Mouse (Mus musculus): Measurements from ENCODE around the gene Olfr763. TPM values are rescaled to one million over a fixed set of nuclear protein-coding genes. Genes with fewer than 3 reads are reported as not detected.
"Not testable (repeated sequence)": the region's sequence is repeated elsewhere in the genome, so short reads cannot be mapped to it uniquely, and the experiment has no call there.

Olfr763 gene
- polyA plus RNA-seq, 1 experiment = not detected

DNA sequence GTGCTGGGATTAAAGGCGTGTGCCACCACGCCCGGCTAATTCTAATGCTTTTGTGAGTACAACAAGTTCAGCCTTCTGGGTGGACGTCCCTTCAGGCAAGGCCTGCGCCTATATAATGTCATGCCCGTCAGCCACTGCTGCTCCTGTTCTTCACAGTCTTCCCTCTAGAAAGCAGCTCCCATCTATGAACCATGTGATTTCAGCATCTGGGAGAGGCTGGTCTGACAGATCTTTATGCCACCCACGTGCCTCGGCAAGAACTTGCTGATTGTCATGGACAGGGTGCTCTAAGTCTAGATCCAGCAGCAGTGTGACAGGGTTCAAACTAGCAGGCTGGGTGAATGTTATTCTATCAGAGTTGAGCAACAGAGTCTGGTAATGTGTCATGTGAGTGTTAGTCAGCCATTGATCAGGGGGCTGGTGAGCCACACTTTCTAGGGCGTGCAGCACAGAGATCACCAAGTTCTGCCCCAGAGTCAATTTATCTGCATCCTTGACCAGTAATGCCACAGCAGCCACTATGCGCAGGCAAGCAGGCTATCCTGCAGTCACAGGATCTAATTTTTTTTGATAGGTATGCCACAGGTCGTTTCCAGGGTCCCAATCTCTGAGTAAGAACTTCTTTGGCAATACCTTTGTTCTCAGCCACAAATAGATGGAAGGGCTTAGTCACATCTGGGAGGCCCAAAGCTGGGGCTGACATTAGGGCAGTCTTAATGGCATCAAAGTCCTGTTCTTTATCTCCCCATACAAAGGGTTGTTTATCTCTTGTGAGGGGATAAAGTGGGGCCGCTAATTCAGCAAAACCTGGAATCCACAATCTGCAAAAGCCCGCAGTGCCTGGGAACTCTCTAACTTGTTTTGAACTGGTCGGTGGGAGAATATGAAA, 6.3 kb upstream of the Olfr763 start:
- no peak overlapping the region for H3K27ac ChIP-seq (replicated peaks; ENCODE audit: low read depth, low read length)
- H3K4me1 ChIP-seq (ENCODE audit: control insufficient read depth, insufficient read depth, insufficient read length, low read length) = no peaks in the 10 kb centered on the region
- no peak overlapping the region for H3K4me3 ChIP-seq (ENCODE audit: insufficient read depth, low read depth, low read length)

GRCm38 (mm10) chr10:129011511-129011910, 920 bp downstream of the Olfr763 start:
- H3K4me3 ChIP-seq (ENCODE audit: insufficient read depth, low read depth, low read length); H3K27ac ChIP-seq (replicated peaks; ENCODE audit: low read depth, low read length); H3K4me1 ChIP-seq (ENCODE audit: control insufficient read depth, insufficient read depth, insufficient read length, low read length): not testable (repeated sequence)

DNA sequence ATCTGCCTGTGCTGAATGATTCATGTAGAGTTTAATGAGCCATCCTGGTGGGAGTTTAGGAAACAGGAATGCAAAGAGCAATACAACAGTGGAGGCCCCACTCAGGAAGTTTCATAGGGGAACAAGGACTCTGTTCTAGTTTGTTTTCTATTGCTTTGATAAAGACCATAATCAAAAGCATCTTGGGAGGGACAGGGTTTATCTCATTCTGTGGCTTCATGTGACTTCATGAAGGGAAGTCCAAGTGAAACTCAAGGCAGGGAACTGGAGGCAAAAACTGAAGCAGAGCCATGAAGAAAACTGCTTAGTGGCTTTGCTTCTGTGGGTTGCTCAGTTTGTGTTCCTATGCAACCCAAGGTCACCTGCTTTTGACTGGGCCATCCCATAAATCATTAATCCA, 3.9 kb downstream of the Olfr763 start:
- Histone ChIP-seq H3K4me3 (ENCODE audit: insufficient read depth, low read depth, low read length) (no peak overlapping the region), H3K27ac (replicated peaks; ENCODE audit: low read depth, low read length) (no peak overlapping the region), H3K4me1 (ENCODE audit: control insufficient read depth, insufficient read depth, insufficient read length, low read length) (no peaks in the 10 kb centered on the region)

- Histone ChIP-seq H3K4me3 (ENCODE audit: insufficient read depth, low read depth, low read length) (no peak overlapping the region), H3K4me1 (ENCODE audit: control insufficient read depth, insufficient read depth, insufficient read length, low read length) (no peaks in the 10 kb centered on the region), H3K27ac (replicated peaks; ENCODE audit: low read depth, low read length) (no peak overlapping the region)
These were observed 12.7 kb downstream of the Olfr763 start for GRCm38 (mm10) chr10:129023319-129023718.

DNA sequence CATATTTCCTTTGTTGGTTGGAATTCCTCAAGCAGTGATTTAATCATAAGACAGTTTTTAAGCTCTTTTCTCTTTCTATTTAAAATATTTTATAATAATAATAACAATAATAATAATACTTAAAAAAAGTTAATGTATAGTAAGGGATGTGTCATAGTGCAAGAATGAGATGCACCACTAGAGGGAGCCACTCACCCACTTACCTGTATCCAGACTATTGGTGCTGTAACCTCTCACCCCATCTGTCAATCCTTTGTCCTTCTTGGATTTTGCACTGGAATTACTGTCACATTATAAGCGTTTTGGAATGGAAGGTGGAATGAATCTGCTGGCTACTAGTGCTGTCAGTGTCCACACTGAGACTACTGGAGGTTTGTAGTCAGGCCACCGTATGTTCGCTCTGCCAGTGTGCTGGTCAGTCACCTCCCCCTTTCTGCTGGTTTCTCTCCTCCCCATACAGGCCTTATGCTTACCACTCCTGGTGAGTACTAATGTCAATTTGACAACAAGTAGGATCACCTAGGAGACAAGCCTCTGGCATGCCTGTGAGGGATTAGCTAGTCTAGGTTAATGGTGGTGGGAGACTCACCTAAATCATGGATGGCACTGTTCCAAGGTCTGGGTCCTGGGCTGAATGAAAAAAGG, 15.5 kb downstream of the Olfr763 start:
- Histone ChIP-seq H3K4me1 (ENCODE audit: control insufficient read depth, insufficient read depth, insufficient read length, low read length) (no peaks in the 10 kb centered on the region), H3K27ac (replicated peaks; ENCODE audit: low read depth, low read length) (no peak overlapping the region), H3K4me3 (ENCODE audit: insufficient read depth, low read depth, low read length) (no peak overlapping the region)

- no peak overlapping the region for H3K27ac ChIP-seq (replicated peaks; ENCODE audit: low read depth, low read length)
These were observed 17.8 kb downstream of the Olfr763 start for GRCm38 (mm10) chr10:129028343-129028742.

GRCm38 (mm10) chr10:129039796-129040195, 29.2 kb downstream of the Olfr763 start, which contains the start of gene Olfr764-ps1:
TSS of gene Olfr764-ps1 (minus strand) at chr10:129039896.
- no peaks in the 10 kb centered on the region for H3K4me1 ChIP-seq (ENCODE audit: control insufficient read depth, insufficient read depth, insufficient read length, low read length)
- H3K27ac ChIP-seq (replicated peaks; ENCODE audit: low read depth, low read length) = no peak within 1 kb of the TSS
- no peak within 1 kb of the TSS for H3K4me3 ChIP-seq (ENCODE audit: insufficient read depth, low read depth, low read length)

More at GRCm38 (mm10) chr10:129028343-129028742, 17.8 kb downstream of the Olfr763 start:
- Histone ChIP-seq H3K4me1 (ENCODE audit: control insufficient read depth, insufficient read depth, insufficient read length, low read length) (no peaks in the 10 kb centered on the region), H3K4me3 (ENCODE audit: insufficient read depth, low read depth, low read length) (no peak overlapping the region)

DNA sequence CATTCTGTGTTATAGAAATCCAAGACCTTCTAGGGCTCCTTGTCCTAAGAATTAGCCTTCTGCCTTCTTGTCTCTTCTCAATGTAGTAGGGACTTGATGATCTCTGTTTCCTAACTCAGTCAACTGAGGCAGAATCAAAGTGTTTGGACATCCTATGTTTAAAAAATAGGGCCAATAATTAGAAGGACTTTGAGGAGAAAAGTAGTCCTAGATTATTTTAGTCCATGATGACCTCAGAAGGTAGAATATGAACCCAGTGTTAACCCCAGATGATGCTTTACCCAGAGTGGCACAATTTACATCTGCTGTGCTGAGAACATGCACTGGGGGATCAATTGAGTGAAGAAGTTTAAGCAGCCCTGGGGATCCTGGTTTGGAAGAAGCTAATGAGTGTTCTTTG, 39.3 kb downstream of the Olfr763 start, which contains the start of gene Olfr765:
Gene Olfr765, minus strand, starts transcription at position 101 of the 400 bp plus-strand sequence.
- H3K4me1 ChIP-seq (ENCODE audit: control insufficient read depth, insufficient read depth, insufficient read length, low read length); H3K4me3 ChIP-seq (ENCODE audit: insufficient read depth, low read depth, low read length): not testable (repeated sequence)

More for the DNA sequence above, 39.3 kb downstream of the Olfr763 start, which contains the start of gene Olfr765:
- not testable (repeated sequence) for H3K27ac ChIP-seq (replicated peaks; ENCODE audit: low read depth, low read length)

Other genes with a start within 250 kb of the Olfr763 start
- gene Mmp19, start 219.9 kb upstream of the Olfr763 start, polyA plus RNA-seq (2012; ENCODE audit: insufficient read depth, insufficient read length, missing spikeins) = 34.9 and 38.0 TPM in 2 replicates
- 29.6 and 38.8 TPM in 2 replicates for gene Dnajc14, start 206.7 kb upstream of the Olfr763 start, polyA plus RNA-seq (2012; ENCODE audit: insufficient read depth, insufficient read length, missing spikeins)
- gene Tmem198b, start 206.4 kb upstream of the Olfr763 start, polyA plus RNA-seq (2012; ENCODE audit: insufficient read depth, insufficient read length, missing spikeins) = 3.5 and 5.2 TPM in 2 replicates
- 66.7 and 88.6 TPM in 2 replicates for gene Sarnp, start 193.5 kb upstream of the Olfr763 start, polyA plus RNA-seq (2012; ENCODE audit: insufficient read depth, insufficient read length, missing spikeins)
- gene Ormdl2, start 189.1 kb upstream of the Olfr763 start, polyA plus RNA-seq (2012; ENCODE audit: insufficient read depth, insufficient read length, missing spikeins) = 36.4 and 37.7 TPM in 2 replicates
- 1.0 and 1.3 TPM in 2 replicates for gene Gdf11, start 119.1 kb upstream of the Olfr763 start, polyA plus RNA-seq (2012; ENCODE audit: insufficient read depth, insufficient read length, missing spikeins)
- gene Cd63, start 109.8 kb upstream of the Olfr763 start, polyA plus RNA-seq (2012; ENCODE audit: insufficient read depth, insufficient read length, missing spikeins) = 59.5 and 73.6 TPM in 2 replicates
- gene Rdh5, start 87.9 kb upstream of the Olfr763 start, polyA plus RNA-seq (2012; ENCODE audit: insufficient read depth, insufficient read length, missing spikeins) = 10.9 and 11.5 TPM in 2 replicates
- gene Bloc1s1, start 86.8 kb upstream of the Olfr763 start, polyA plus RNA-seq (2012; ENCODE audit: insufficient read depth, insufficient read length, missing spikeins) = 297 and 417 TPM in 2 replicates
- gene Itga7, start 77.0 kb upstream of the Olfr763 start, polyA plus RNA-seq (2012; ENCODE audit: insufficient read depth, insufficient read length, missing spikeins) = 23.2 and 28.5 TPM in 2 replicates
- not detected in 2 replicates for gene Mettl7b, start 49.8 kb upstream of the Olfr763 start, polyA plus RNA-seq (2012; ENCODE audit: insufficient read depth, insufficient read length, missing spikeins)
- gene Olfr9, start 21.4 kb upstream of the Olfr763 start, polyA plus RNA-seq (2012; ENCODE audit: insufficient read depth, insufficient read length, missing spikeins) = not detected in 2 replicates
- not detected in 2 replicates for gene Olfr764-ps1, start 29.1 kb downstream of the Olfr763 start, polyA plus RNA-seq (2012; ENCODE audit: insufficient read depth, insufficient read length, missing spikeins)
- gene Olfr765, start 39.2 kb downstream of the Olfr763 start, polyA plus RNA-seq (2012; ENCODE audit: insufficient read depth, insufficient read length, missing spikeins) = not detected in 2 replicates
- gene Olfr766-ps1, start 58.2 kb downstream of the Olfr763 start, polyA plus RNA-seq (2012; ENCODE audit: insufficient read depth, insufficient read length, missing spikeins) = not detected in 2 replicates
- not detected in 2 replicates for gene Olfr767, start 72.1 kb downstream of the Olfr763 start, polyA plus RNA-seq (2012; ENCODE audit: insufficient read depth, insufficient read length, missing spikeins)
- not detected in 2 replicates for gene Olfr768, start 88.6 kb downstream of the Olfr763 start, polyA plus RNA-seq (2012; ENCODE audit: insufficient read depth, insufficient read length, missing spikeins)
- not detected in 2 replicates for gene Olfr769, start 107.1 kb downstream of the Olfr763 start, polyA plus RNA-seq (2012; ENCODE audit: insufficient read depth, insufficient read length, missing spikeins)
- not detected in 2 replicates for gene Olfr770, start 128.2 kb downstream of the Olfr763 start, polyA plus RNA-seq (2012; ENCODE audit: insufficient read depth, insufficient read length, missing spikeins)
- gene Olfr771, start 154.0 kb downstream of the Olfr763 start, polyA plus RNA-seq (2012; ENCODE audit: insufficient read depth, insufficient read length, missing spikeins) = not detected in 2 replicates
- gene Olfr772, start 167.1 kb downstream of the Olfr763 start, polyA plus RNA-seq (2012; ENCODE audit: insufficient read depth, insufficient read length, missing spikeins) = not detected in 2 replicates
- gene Olfr773, start 176.6 kb downstream of the Olfr763 start, polyA plus RNA-seq (2012; ENCODE audit: insufficient read depth, insufficient read length, missing spikeins) = not detected in 2 replicates
- gene Olfr774, start 225.4 kb downstream of the Olfr763 start, polyA plus RNA-seq (2012; ENCODE audit: insufficient read depth, insufficient read length, missing spikeins) = not detected in 2 replicates
- not detected in 2 replicates for gene Olfr775, start 237.6 kb downstream of the Olfr763 start, polyA plus RNA-seq (2012; ENCODE audit: insufficient read depth, insufficient read length, missing spikeins)
- gene Olfr776, start 248.3 kb downstream of the Olfr763 start, polyA plus RNA-seq (2012; ENCODE audit: insufficient read depth, insufficient read length, missing spikeins) = not detected in 2 replicates